Mouse (Mus musculus): ENCODE data around the gene Serpinb1c. TPM values are rescaled to one million over a fixed set of nuclear protein-coding genes. Genes with fewer than 3 reads are reported as not detected.
"Not testable (repeated sequence)": the region's sequence is repeated elsewhere in the genome, so short reads cannot be mapped to it uniquely, and the experiment has no call there.

Gene Serpinb1c
- total RNA-seq, 2 experiments from 2014 or later, result not detected

GRCm38 (mm10) chr13:32867030-32867429 is 31.0 kb downstream of the Serpinb1c start:
- ATAC-seq (replicated peaks; ENCODE audit: poor library complexity), result no peak

DNA sequence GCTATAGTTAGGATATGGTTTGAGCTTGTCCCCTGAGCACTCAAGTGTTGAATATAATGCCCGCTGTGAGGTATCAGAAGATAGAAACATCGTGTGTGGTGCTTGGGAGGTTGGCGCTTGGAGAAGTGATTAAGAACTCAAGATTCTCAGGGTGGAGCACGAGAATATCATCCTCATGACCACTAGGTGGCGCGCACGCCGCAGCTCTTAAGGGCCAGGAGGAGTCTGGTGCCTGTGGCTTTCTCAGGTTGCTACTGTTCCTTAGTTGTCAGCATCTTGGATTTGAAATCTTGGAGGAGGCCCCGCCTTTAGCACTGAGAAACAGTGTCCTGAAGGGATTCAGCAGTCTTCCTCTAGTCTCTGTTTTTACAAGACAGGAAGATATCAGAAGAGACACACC is 31.5 kb downstream of the Serpinb1c start:
- ATAC-seq (replicated peaks; ENCODE audit: poor library complexity), result peak; percentile 90

GRCm38 (mm10) chr13:32865591-32865990 is 32.4 kb downstream of the Serpinb1c start:
- ATAC-seq (replicated peaks; ENCODE audit: poor library complexity), result peak; percentile 33; the same call in 1 of the 2 replicates

DNA sequence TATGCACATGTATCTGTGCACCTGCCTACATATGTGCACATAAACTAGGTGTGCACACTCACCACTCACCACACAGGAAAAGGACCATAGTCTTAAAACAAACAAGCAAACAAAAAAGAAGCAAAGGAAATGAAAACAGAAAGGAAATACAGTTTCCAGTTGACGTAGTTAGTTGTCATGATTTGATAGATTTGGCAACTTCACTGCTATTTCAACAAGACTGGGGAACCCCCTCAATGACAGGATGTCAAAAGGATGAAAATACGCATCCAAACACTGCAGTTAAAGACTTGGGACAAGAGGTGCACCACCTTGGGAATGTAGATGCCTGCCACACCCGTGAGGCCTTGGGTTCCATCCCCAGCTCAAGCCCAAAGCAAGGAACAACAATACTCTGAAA is 33.5 kb downstream of the Serpinb1c start:
- ATAC-seq (replicated peaks; ENCODE audit: poor library complexity), result not testable (repeated sequence)

DNA sequence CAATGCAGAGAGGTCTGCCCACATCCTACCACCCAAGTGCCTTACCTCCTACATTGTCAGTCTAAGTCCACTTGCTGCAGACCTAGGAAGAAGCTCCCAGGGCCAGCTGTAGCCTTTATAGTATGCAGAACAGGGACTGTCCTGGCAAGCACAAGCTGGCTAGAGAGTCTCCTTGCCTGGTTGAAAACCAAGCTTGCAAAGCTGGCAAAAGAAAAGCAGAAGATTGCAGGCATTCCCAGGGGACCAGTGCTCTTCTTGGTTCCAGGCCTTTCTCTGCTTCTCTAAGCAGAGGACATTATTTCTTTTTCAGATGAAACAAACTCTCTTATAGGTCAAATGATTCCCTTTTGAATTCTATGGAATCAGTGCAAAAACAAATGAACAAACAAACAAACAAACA is 34.6 kb downstream of the Serpinb1c start:
- no peak for ATAC-seq (replicated peaks; ENCODE audit: poor library complexity)

DNA sequence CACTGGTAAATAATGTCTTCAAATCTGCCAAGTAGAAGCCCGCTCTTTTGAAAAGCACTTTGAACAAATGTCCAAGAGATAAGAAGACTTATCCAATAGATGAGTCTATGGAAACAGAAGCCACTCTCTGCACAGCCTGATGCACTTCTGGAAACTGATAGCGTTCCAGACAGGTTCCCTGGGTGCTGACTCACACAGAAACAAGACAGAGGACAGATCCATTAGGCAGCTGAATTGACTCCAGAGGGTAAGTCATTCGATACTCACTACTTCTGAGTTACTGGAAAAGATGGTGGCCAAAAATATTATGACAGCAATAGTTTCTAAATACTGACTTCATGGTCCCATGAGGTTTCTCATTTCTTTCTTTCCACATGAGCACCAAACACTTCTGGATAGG is 37.2 kb downstream of the Serpinb1c start:
- ATAC-seq (replicated peaks; ENCODE audit: poor library complexity), result no peak

DNA sequence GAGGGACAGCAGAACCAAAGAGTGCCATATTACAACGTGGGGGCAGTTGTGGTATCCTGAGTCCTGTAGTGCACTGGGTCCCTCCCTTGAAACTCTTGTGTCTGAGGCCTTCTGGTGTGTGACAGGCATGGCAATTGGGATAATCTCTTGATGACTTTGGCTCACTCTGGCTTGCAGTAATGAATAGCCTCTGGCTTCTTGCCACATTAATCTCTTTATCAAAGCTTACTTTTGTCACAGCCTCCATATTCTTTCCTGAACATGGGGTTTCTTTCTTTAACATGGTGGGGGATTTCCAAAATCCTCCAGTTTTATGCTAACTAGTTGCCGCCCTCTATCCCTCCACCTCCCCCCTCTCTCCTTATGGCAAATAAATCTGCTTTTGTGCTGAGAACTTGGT is 44.9 kb downstream of the Serpinb1c start:
- ATAC-seq (replicated peaks; ENCODE audit: poor library complexity), result no peak

DNA sequence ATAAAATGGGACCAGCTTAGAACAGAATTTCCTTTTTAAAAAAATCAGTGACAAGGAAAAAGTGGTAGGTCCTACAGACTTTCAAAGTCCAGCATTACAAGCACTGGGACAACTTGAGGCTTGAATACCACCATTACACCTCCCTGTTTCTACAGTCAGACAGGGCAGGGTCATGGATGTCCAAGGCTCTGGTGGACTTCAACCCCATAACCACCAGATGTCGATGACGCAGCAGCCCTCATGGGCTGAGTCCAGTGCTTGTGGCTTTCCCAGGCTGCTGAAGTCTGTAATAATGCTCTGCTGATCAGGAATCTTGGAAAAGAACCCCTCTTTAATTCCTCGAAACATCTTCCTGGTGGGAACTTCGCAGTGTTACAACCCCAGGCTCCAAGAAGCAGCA is 45.5 kb downstream of the Serpinb1c start:
- ATAC-seq (replicated peaks; ENCODE audit: poor library complexity), result no peak

DNA sequence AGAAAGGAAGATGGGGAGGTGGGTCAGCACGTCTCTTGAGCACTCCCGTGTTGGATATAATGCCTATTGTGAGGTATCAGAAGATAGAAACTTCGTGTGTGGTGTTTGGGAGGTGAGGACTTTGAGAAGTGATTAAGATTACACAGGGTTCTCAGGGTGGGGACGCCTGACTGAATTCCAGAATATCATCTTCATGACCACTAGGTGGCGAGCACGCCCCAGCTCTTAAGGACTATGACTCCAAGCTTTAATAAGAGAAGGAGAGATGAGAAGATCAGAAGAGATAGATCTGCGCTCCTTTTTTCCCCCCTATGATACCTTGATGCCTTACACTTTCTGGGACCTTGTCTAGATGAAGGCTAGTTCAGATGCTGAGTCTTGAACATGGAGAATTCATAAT is 46.0 kb downstream of the Serpinb1c start:
- ATAC-seq (replicated peaks; ENCODE audit: poor library complexity), result peak; percentile 69

- ATAC-seq (replicated peaks; ENCODE audit: poor library complexity), result peak; percentile 84
Measured at GRCm38 (mm10) chr13:32850668-32851404, 47.2 kb downstream of the Serpinb1c start, which contains the start of gene Serpinb1a. Gene Serpinb1a, minus strand, starts transcription at chr13:32851185.

DNA sequence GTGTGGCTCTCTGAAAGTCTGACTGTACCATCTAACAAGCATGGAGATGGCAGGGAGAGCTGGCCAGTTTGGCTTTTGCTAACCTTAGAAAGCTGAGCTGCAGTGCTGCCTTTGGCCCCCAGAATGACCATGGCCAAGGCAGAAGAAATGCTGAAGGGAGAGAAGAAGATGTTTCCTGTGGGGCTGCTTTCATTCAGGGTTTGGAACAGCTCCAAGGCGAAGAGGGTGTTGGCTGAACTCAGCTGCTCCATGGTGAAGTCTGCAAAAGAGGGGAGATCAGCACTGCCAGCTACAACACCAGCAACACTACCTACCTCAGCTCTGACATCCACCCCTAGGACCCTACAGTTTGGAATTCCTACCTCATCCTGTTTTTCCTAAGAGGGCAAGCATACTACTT is 47.9 kb downstream of the Serpinb1c start:
- ATAC-seq (replicated peaks; ENCODE audit: poor library complexity), result peak; percentile 15

GRCm38 (mm10) chr13:32849531-32850123 is 48.4 kb downstream of the Serpinb1c start:
- ATAC-seq (replicated peaks; ENCODE audit: poor library complexity), result no peak

DNA sequence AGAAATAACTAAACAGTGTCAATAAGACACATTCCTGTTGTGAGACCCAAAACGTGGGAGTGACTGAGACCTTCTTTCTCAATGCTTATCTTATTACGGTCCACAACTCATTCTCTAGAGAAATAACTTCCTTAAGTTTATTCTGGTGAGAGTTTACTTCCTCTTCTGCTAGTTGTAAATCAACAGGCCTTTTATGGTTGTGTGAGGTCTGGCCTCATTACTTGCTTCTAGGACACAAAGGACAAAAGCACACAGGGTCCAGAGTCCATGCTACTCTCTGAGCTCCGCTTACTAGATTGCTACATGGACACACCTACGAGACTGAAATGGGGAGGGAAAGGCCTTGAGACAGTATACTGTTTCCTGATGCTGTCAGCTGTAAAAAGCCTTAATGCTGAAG is 48.9 kb downstream of the Serpinb1c start:
- peak; percentile 45 for ATAC-seq (replicated peaks; ENCODE audit: poor library complexity)

DNA sequence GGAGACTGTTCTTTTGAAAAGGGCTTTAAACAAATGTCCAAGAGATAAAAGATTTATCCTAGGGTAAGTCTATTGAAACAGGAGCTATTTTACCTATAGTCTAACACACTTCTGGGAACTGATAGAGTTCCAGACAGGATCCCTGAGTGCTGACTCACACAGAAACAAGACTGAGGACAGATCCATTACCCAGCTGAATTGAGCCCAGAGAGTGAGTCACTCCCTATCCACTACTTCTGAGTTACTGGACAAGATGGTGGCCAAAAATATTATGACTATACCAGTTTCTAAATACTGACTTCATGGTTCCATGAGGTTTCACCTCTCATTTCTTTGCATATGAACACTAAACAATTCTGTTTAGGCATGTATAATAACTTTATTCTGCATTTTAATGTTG is 51.8 kb downstream of the Serpinb1c start:
- no peak for ATAC-seq (replicated peaks; ENCODE audit: poor library complexity)

DNA sequence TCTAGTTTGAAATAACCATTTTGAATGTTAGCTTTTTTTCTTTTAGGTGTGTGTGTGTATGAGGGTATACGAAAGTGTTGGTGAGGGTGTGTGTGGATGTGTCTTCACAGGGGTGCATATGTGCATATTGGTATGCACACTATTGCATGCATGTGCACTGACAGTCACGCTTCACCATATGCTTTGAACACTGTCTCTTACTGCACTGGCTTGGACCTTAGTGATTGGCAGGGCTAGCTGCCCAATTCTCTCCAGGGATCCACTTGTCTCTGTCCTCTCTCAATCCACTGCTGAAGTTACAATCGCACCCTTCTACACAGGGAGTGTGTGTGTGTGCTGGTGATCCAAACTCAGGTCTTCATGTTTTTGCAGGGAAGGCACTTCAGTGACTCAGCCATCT is 56.7 kb downstream of the Serpinb1c start:
- no peak for ATAC-seq (replicated peaks; ENCODE audit: poor library complexity)

- ATAC-seq (replicated peaks; ENCODE audit: poor library complexity), result peak; percentile 41
Measured at GRCm38 (mm10) chr13:32839314-32839713, 58.7 kb downstream of the Serpinb1c start.

GRCm38 (mm10) chr13:32834513-32834912 is 63.5 kb downstream of the Serpinb1c start:
- peak; percentile 54 for ATAC-seq (replicated peaks; ENCODE audit: poor library complexity)

DNA sequence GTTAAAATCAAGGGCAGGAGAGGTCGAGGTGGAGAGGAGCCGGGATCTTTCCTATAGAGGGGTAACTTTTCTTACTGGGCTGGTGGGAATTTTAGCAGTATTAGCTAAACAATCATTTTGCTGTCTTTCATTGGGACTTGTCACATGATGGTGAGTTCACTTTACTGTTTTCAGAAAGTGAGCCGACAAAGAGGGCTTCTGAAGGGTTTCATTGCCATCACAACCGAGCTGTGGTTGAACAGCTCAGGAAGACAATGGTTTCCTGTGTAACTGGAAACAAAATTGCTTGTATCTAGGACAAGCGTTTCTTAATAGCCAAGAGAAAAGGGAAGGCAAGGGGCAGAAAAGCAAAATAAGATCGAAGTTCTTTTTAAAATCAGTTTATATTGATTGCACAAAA is 64.8 kb downstream of the Serpinb1c start:
- peak; percentile 35 for ATAC-seq (replicated peaks; ENCODE audit: poor library complexity)

DNA sequence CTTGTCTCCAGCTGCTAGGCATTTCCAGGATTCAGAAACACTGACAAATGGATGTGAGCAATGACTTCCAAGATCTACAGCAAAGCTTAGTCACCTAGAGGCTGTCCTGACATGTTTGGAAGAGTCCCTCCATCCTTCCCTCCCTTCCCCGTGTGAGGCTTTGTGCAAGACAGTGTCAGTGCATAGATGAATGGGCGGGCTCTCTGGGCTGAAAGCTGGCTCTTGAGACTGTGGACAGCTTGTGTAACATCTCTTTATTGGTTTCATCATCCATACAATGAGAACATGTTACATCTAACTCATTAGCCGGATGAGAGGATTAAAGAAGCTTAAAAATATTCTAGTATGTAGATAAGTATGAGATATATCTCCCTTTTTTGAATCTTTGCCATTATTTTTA is 65.2 kb downstream of the Serpinb1c start:
- ATAC-seq (replicated peaks; ENCODE audit: poor library complexity), result peak; percentile 69

DNA sequence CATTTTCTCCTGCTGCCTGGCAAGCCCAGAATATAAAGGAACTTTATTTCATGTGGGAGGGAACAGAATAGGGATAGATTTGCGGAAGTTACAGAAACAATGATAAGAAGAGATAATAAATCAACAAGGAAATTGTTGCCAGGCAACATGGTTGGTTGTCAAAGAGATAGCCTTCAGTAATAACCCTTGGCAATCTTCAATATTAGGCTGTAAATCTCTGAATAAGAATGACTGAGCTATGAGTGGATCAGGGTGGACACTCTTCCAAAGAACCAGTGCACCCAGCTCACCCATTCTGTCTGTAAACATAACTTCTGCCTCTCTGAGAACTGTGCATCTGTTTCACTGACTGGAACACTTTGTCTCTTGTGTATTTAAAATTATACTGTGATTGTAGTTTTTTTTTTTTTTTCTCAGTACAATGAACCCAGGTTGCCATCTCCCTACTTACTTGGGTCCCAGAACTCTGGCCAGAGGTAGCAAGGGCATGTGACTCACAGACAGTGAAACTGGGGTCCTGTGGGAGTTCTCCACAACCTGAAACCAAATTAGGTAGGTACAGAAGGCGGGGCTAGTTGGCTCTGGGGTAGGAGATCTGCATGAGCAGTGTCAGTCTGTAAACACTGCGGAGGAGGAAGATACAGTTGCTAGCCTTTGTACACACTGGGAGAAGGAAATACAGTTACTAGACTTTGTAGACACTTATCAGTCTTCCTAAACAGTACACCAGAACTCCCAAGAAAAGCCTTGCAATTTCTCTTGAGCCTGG is 66.3 kb downstream of the Serpinb1c start:
- ATAC-seq (replicated peaks; ENCODE audit: poor library complexity), result no peak

All from megakaryocyte progenitor cell, adult 5-6 weeks (primary cell).